Mouse (Mus musculus): Measurements from ENCODE around the gene a.
A peak's percentile ranks its signal among the peaks of the same experiment; 100 is the strongest.
"Not testable (repeated sequence)": the region's sequence is repeated elsewhere in the genome, so short reads cannot be mapped to it uniquely, and the experiment has no call there.

GRCm38 (mm10) chr2:154899412-154899811 lies 108.2 kb downstream of the a start:
- TF ChIP-seq CTCF (IDR thresholded peaks at IDR 0.05; ENCODE audit: low read depth, low read length); POLR2A (IDR thresholded peaks at IDR 0.05; ENCODE audit: insufficient read depth, low read length): not testable (repeated sequence)
- TF ChIP-seq EP300 (IDR thresholded peaks at IDR 0.05; ENCODE audit: insufficient read depth, low read depth, low read length) = peak; percentile 23; the same call in 1 of the 2 replicates

All from ES-Bruce4 (cell line).